Mouse (Mus musculus) neural tube, embryonic 15.5 days (tissue): ENCODE measurements around the gene 1700067K01Rik. TPM values are rescaled to one million over a fixed set of nuclear protein-coding genes. Genes with fewer than 3 reads are reported as not detected.
"Not testable (repeated sequence)": the region's sequence is repeated elsewhere in the genome, so short reads cannot be mapped to it uniquely, and the experiment has no call there.

ENCODE experiments used
- ATAC-seq: fragments of 200-750 bp; cut with Nextera tagmentation; 2 replicates; pipeline ENCODE4 v1.8.0; 2017; ENCODE audit warnings: mild to moderate bottlenecking, moderate TSS enrichment, moderate library complexity; ENCODE audit not compliant: low FRiP score
- H3K27ac ChIP-seq: fragments of 300-500 bp; sonication (generic); replicated peaks from 2 replicates; pipeline ENCODE4 v1.5.1; 2015; ENCODE audit warnings: mild to moderate bottlenecking, inconsistent platforms
- H3K27me3 ChIP-seq: fragments of 300-500 bp; sonication (generic); replicated peaks from 2 replicates; pipeline ENCODE4 v1.6.1; 2015; ENCODE audit warnings: inconsistent platforms
- H3K36me3 ChIP-seq: fragments of 300-500 bp; sonication (generic); 2 replicates; pipeline ENCODE4 v1.6.1; 2015; ENCODE audit warnings: inconsistent platforms
- H3K4me1 ChIP-seq: fragments of 300-500 bp; sonication (generic); 2 replicates; pipeline ENCODE4 v1.6.1; 2015; ENCODE audit warnings: inconsistent platforms
- H3K4me2 ChIP-seq: fragments of 300-500 bp; sonication (generic); 2 replicates; pipeline ENCODE4 v1.6.1; 2015; ENCODE audit warnings: inconsistent platforms, mild to moderate bottlenecking, moderate library complexity
- H3K4me3 ChIP-seq: fragments of 300-500 bp; sonication (generic); replicated peaks from 2 replicates; pipeline ENCODE4 v1.5.1; 2015; ENCODE audit warnings: mild to moderate bottlenecking, inconsistent platforms
- H3K9ac ChIP-seq: fragments of 300-500 bp; sonication (generic); replicated peaks from 2 replicates; pipeline ENCODE4 v1.6.1; 2015; ENCODE audit warnings: mild to moderate bottlenecking, inconsistent platforms
- H3K9me3 ChIP-seq: fragments of 300-500 bp; sonication (generic); replicated peaks from 2 replicates; pipeline ENCODE4 v1.6.1; 2016; ENCODE audit warnings: inconsistent platforms
- WGBS: fragments of 180-500 bp; shearing (Covaris S2); methylation state at CpG from one replicate; pipeline ENCODE4 v1.1.7; 2015; ENCODE audit warnings: mixed read lengths; 5-methylcytosine and 5-hydroxymethylcytosine counted together
- polyA plus RNA-seq: library from polyadenylated mRNA; unstranded; fragments of >200 nt; fragmentation: Nextera tagmentation; extraction: Ambion mirVana; gene quantifications from 2 replicates; pipeline ENCODE4 v1.2.1, GENCODE M21; 2015

Gene 1700067K01Rik
- polyA plus RNA-seq, 1 experiment from 2014 or later = 1.2 TPM

- H3K27me3 ChIP-seq = peaks cover 16% of the 10 kb centered on the region
- peak overlapping the region; percentile 96 for H3K4me2 ChIP-seq
- peaks cover 36% of the 10 kb centered on the region for H3K4me1 ChIP-seq
- peak overlapping the region; percentile 63 for H3K4me3 ChIP-seq
- H3K36me3 ChIP-seq = peaks cover 5% of the 10 kb centered on the region
- H3K9me3 ChIP-seq = no peaks in the 10 kb centered on the region
- no peak overlapping the region for H3K27ac ChIP-seq
- WGBS = 81% methylated on average over 6 of the region's 6 CpGs
- peak overlapping the region; percentile 65; the same call in 1 of the 2 replicates for H3K9ac ChIP-seq
- no peak for ATAC-seq
Measured at GRCm38 (mm10) chr8:84003612-84004246, 2.4 kb downstream of the 1700067K01Rik start.

- Histone ChIP-seq H3K4me1 (peaks cover 28% of the 10 kb centered on the region), H3K4me3 (peak overlapping the region; percentile 63), H3K9ac (peak overlapping the region; percentile 65), H3K27ac (peak overlapping the region; percentile 77), H3K9me3 (no peaks in the 10 kb centered on the region), H3K27me3 (peaks cover 17% of the 10 kb centered on the region), H3K4me2 (peak overlapping the region; percentile 96), H3K36me3 (peaks cover 3% of the 10 kb centered on the region)
- under 1% methylated on average over 30 of the region's 30 CpGs for WGBS
- ATAC-seq = peak; percentile 87
Measured at GRCm38 (mm10) chr8:84004533-84005201, 3.4 kb downstream of the 1700067K01Rik start.

- not testable (repeated sequence) for H3K9me3 ChIP-seq, ATAC-seq, H3K27ac ChIP-seq, H3K9ac ChIP-seq, H3K4me3 ChIP-seq, H3K36me3 ChIP-seq, H3K4me2 ChIP-seq
- H3K4me1 ChIP-seq = peaks cover 32% of the 10 kb centered on the region
- peaks cover 22% of the 10 kb centered on the region for H3K27me3 ChIP-seq
- WGBS = 97% methylated on average over 7 of the region's 7 CpGs
Measured at GRCm38 (mm10) chr8:84005502-84005901, 4.2 kb downstream of the 1700067K01Rik start.

DNA sequence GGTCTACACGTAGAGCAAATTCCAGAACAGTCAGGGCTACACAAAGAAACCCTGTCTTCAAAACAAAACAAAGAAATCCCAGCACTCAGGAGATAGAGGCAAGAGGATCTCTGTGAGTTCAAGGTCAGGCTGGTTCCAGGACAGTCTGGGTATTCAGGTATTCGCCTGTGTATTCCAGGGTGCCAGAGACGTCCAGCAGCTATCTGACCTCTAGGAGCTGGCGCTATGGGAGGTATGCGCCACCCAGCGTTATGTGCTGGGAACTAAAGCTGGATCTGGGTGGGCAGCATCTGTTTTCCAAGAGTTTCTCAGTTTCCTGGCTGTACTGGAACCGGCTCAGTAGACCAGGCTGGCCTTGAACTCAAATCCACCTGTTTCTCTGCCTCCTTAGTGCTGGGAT is 7.1 kb downstream of the 1700067K01Rik start:
- no peak overlapping the region for H3K27ac ChIP-seq
- no peaks in the 10 kb centered on the region for H3K36me3 ChIP-seq
- H3K9me3 ChIP-seq = no peaks in the 10 kb centered on the region
- H3K4me3 ChIP-seq = no peak overlapping the region
- no peak for ATAC-seq
- H3K27me3 ChIP-seq = peaks cover 35% of the 10 kb centered on the region
- no peak overlapping the region for H3K4me2 ChIP-seq
- 33% methylated on average over 7 of the region's 7 CpGs for WGBS
- peaks cover 48% of the 10 kb centered on the region for H3K4me1 ChIP-seq
- H3K9ac ChIP-seq = no peak overlapping the region

GRCm38 (mm10) chr8:84009876-84010275 is 8.6 kb downstream of the 1700067K01Rik start:
- ATAC-seq = peak; percentile 39; the same call in 1 of the 2 replicates
- Histone ChIP-seq H3K4me1 (peaks cover 36% of the 10 kb centered on the region), H3K27me3 (peaks cover 42% of the 10 kb centered on the region), H3K4me2 (peak overlapping the region; percentile 99), H3K36me3 (no peaks in the 10 kb centered on the region), H3K27ac (no peak overlapping the region), H3K9me3 (no peaks in the 10 kb centered on the region), H3K4me3 (no peak overlapping the region), H3K9ac (no peak overlapping the region)
- under 1% methylated on average over 11 of the region's 11 CpGs for WGBS

GRCm38 (mm10) chr8:84010625-84011611 is 9.6 kb downstream of the 1700067K01Rik start:
- Histone ChIP-seq H3K4me3 (peak overlapping the region; percentile 57), H3K9me3 (no peaks in the 10 kb centered on the region), H3K27me3 (peaks cover 42% of the 10 kb centered on the region), H3K27ac (no peak overlapping the region), H3K9ac (peak overlapping the region; percentile 56), H3K4me1 (peaks cover 30% of the 10 kb centered on the region), H3K36me3 (no peaks in the 10 kb centered on the region), H3K4me2 (peak overlapping the region; percentile 99)
- WGBS = 1% methylated on average over 82 of the region's 83 CpGs
- ATAC-seq = peak; percentile 61

- Histone ChIP-seq H3K4me1 (peaks cover 30% of the 10 kb centered on the region), H3K4me2 (peak within 1 kb of the TSS; percentile 99), H3K36me3 (no peaks in the 10 kb centered on the region), H3K9ac (peak within 1 kb of the TSS; percentile 56), H3K27ac (no peak within 1 kb of the TSS), H3K9me3 (no peaks in the 10 kb centered on the region), H3K4me3 (peak within 1 kb of the TSS; percentile 57), H3K27me3 (peaks cover 42% of the 10 kb centered on the region)
- peak; percentile 9; the same call in 1 of the 2 replicates for ATAC-seq
- under 1% methylated on average over 45 of the region's 45 CpGs for WGBS
Measured at GRCm38 (mm10) chr8:84011705-84012498, 10.6 kb downstream of the 1700067K01Rik start, which contains the start of gene 2210011C24Rik. Gene 2210011C24Rik, minus strand, starts transcription at chr8:84012171.

DNA sequence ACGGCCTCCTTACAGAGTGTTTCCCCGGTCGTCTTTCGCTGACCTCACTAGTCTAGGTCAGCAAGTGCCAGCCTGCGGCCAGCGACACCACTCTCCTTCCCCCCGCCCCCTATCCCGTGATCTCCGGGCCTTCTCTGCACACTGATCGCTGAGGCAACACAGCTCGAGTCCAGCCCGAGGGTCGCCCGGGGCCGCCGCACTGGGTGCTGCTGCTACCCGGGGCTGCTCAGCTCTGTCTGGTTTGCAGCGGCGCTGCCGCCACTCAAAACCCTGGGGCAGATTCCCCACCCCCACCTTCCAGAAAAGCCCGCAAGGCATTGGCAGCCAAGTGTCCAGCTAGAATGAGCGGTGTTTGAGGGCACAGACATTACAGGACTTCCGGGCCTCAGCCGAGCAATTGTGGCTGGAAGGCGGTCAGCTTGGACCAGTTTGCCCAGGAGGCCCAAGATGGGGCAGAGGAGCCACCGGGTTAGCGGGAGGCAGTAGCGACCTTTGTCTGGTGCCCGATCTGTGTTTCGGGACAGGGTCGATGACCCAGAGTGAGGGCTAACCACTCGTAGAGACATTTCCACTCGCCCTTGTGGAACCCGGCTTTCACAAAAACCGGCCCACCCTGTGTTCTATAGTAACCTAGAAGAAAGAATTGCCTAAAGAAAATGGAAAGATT is 11.3 kb downstream of the 1700067K01Rik start:
- WGBS = 8% methylated on average over 35 of the region's 35 CpGs
- ATAC-seq = no peak
- Histone ChIP-seq H3K27ac (no peak overlapping the region), H3K4me2 (peak overlapping the region; percentile 99), H3K36me3 (no peaks in the 10 kb centered on the region), H3K9me3 (no peaks in the 10 kb centered on the region), H3K27me3 (peaks cover 42% of the 10 kb centered on the region), H3K9ac (0 out of 2 replicates have a peak overlapping the region, but pooled peaks have one; percentile 6), H3K4me1 (peaks cover 30% of the 10 kb centered on the region), H3K4me3 (peak overlapping the region; percentile 57)

GRCm38 (mm10) chr8:84015833-84016232 is 14.5 kb downstream of the 1700067K01Rik start:
- no peaks in the 10 kb centered on the region for H3K36me3 ChIP-seq
- H3K4me3 ChIP-seq = no peak overlapping the region
- no peak for ATAC-seq
- H3K27ac ChIP-seq = no peak overlapping the region
- no peak overlapping the region for H3K4me2 ChIP-seq
- H3K9ac ChIP-seq = no peak overlapping the region
- peaks cover 17% of the 10 kb centered on the region for H3K4me1 ChIP-seq
- no peaks in the 10 kb centered on the region for H3K9me3 ChIP-seq
- 93% methylated on average over 5 of the region's 5 CpGs for WGBS
- peaks cover 35% of the 10 kb centered on the region for H3K27me3 ChIP-seq

DNA sequence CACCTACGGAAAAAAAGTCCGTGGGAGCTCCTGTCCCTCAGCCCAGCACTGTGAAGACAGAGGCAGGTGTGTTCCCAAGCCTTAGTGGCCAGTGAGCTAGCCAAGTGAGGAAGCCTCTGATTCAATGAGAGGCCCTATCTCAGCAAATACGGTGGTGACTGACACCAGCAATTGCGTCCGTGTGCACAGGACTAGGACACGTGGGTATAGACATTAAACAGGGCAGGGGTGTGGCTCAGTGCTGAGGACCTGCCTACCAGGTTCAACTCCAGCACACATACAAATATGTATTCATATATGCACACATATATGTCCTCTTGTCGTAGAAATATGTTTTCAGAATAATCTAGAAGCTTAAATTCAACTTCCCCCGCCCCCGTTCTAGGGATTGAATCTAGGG is 18.4 kb downstream of the 1700067K01Rik start:
- peaks cover 21% of the 10 kb centered on the region for H3K27me3 ChIP-seq
- H3K36me3 ChIP-seq = no peaks in the 10 kb centered on the region
- 0 out of 2 replicates have a peak, but pooled peaks cover 5% of the 10 kb centered on the region for H3K4me1 ChIP-seq
- no peak overlapping the region for H3K4me2 ChIP-seq
- no peaks in the 10 kb centered on the region for H3K9me3 ChIP-seq
- H3K4me3 ChIP-seq = no peak overlapping the region
- H3K27ac ChIP-seq = no peak overlapping the region
- no peak overlapping the region for H3K9ac ChIP-seq
- no peak for ATAC-seq
- WGBS = 89% methylated on average over 9 of the region's 9 CpGs
